Mouse (Mus musculus) kidney, adult 8-10 months (tissue): ENCODE measurements around the gene Acoxl.
A peak's percentile ranks its signal among the peaks of the same experiment; 100 is the strongest.

Source experiments
- DNase-seq, 2 experiments: peaks; one replicate each; pipeline ENCODE4 v3.0.0; 2022

Gene Acoxl

GRCm38 (mm10) chr2:127897718-127898117, 59.0 kb downstream of the Acoxl start:
- peak; percentile 6 to 28 for DNase-seq

GRCm38 (mm10) chr2:127904918-127905317, 66.2 kb downstream of the Acoxl start:
- no peak for DNase-seq

DNA sequence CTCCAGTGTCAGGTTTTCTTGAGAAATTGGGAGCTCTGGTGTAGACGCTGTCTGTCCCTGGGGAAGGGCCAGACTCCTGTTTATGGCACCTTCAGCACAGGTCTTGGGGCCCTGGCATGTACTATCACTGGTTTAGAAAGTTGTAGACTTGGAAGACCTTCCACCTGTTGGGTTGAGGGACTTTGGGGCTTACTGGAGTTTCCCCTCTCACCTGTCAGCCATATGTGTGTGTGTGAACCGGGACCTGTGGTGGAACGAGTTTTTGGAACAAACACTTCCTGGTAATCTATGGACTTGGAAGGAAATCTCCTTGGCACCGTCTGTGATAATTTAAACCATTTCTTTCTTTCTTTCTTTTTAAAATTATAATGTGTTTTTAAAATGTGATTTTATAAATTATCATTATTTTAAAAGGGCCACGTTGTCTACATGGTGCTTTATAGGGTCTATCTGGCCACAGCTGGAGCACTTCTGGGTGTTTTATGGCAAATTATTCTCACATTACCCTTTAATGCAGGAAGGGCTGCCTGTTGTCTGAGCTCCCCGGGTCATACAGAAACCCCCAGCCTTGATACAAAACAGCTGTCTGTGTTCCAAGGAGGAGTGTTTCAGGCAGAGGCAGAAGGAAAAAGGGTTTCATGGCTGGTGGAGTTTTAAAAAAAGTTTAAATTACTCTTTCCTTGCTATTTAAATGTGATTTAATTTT, 68.5 kb downstream of the Acoxl start:
- DNase-seq = no peak

DNA sequence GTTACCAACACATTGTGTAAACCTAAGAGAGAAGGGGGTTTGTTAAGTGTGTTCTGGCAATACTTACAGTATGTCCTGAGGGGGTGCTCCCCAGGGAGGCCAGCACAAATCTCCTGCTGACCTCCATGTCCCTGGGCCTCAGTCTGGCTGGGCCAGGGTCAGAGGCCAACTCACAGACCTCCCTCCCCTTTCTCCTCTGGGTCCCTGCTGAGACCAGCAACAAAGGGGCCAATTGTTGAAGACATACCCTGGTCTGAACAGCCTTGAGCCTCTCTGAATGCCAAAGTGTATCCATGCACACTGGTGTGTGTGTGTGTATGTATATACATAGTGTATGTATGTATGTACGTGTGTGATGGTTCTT, 69.0 kb downstream of the Acoxl start:
- DNase-seq = no peak

- DNase-seq = no peak
Observed at GRCm38 (mm10) chr2:127908881-127909280, 70.2 kb downstream of the Acoxl start.

DNA sequence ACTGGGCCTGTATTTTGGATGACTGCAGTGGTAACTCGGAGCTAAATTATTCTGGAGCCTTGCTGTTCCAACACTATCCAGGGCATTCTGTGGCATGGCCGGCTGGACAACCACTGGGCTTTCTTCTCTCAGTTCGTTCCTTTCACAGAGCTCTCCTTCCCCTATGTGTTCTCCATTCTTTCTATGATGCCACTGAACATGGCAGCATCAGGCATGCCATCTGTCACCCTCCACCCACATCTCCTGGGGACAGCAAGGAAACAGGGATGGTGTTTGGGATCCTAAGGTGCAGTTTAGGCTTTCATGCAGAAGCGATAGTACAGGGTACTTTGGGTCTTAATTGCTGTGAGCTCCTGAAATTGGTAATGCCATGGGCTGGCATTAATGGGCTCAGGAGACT, 71.1 kb downstream of the Acoxl start:
- no peak for DNase-seq

- no peak for DNase-seq
Observed at GRCm38 (mm10) chr2:127911579-127911978, 72.9 kb downstream of the Acoxl start.

DNA sequence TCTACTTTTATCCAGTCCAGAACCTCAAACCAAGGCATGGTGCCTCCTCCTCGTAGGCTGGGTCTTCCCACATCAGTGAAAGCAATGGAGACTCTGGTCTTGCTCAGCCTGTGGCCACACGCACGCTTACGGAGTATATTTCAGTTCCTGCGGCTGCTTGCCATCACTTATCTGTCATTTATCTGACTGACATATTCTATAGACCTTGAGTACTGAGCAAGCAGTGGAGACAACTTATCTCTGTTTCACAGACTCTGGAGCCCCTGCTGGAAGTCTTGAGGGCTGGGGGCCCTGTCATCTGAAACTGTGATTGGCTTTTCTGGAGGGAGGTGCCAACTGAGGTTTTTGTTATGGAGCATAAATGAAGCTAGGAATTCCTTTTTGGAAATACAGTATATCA, 75.4 kb downstream of the Acoxl start:
- DNase-seq = no peak

DNA sequence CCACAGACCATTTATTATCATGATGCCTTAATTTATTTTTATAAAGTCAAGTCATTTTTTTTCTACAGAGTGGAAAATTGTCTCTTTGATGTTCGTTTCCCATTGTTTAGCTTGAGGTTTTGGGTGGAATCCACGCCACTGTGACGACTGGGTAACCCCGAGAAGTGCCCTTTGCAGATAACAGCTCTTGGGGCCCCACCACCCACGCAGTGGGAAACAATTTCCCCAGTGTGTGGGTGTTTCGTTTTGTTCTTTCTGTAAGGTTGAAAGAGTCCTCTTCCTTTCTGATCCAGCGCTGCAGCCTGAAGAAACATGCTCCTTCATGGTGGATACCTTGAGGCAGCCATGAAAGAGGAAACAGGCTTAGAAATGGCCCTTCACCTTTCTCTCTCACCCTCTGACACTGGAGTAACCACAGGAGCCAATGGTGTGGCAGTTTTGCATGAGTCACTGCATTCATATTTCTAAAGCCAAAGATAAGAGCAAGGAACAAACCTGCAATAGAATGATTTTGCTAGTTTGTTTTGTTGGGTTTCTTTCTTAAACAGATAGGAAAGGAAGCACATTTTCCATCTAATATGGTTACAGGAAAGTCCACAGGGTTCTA, 78.2 kb downstream of the Acoxl start:
- no peak for DNase-seq

- no peak for DNase-seq
Observed at GRCm38 (mm10) chr2:127919740-127920139, 81.1 kb downstream of the Acoxl start.

- peak; percentile 13 to 26 for DNase-seq
Observed at GRCm38 (mm10) chr2:127922036-127922901, 83.6 kb downstream of the Acoxl start.

- no peak for DNase-seq
Observed at GRCm38 (mm10) chr2:127923077-127923680, 84.5 kb downstream of the Acoxl start.

GRCm38 (mm10) chr2:127926679-127927324, 88.1 kb downstream of the Acoxl start:
- DNase-seq = no peak

DNA sequence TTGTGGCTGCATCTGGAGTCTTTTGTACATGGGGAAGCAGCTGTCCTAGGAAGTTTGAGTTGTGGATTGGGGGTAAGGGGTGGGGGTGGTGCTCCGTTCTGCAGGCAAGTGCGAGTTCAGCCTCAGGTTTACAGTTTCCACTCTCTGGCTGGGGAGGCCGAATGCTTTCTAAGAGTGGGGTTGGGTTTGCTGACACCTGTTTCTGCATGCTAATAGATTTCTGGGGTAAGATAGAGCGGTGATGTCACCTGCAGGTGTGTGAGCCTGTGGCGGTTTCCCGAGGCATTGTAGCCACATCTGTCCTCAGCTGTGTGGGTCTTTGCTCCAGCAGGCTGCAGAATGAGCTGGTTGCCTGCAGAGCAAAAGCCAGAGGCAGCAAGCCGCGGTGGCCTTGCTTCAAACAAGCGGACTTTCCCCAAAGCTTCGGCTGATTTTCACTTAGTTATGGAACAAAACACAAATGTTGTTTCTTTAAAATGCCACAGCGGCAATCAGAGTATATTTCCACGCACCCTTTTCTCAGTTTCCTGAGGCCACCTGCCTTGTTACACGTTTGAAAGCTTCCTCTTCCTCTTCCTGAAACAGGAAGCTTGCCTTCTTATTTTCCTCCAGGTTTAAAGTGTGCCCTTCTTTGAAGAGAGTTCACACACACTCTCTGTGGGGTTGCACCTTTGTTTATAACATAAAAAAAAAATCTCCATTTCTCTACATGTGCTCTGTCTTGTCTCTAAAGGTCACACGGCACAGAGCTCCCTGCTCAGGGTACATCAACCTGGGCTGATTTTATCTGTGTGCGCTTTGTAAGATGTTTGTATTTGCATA, 89.0 kb downstream of the Acoxl start:
- no peak for DNase-seq

DNA sequence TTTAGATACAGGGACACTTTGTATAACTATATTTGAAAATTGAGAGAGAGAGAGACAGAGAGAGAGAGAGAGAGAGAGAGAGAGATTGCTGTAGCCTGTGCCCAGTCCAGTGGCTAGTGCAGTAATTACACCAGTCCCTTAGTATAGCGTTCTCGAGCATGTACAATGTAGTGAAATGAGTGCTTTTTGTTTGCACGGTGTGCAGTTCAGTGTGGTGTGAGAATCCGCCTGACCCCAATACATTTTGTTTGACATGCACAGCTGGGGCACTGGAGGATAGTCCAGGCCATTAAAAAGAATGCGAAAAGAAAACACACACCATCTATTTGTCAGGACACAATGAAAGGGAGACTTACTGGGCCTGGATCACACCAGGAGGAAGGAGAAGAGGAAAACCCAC, 89.6 kb downstream of the Acoxl start:
- DNase-seq = no peak

DNA sequence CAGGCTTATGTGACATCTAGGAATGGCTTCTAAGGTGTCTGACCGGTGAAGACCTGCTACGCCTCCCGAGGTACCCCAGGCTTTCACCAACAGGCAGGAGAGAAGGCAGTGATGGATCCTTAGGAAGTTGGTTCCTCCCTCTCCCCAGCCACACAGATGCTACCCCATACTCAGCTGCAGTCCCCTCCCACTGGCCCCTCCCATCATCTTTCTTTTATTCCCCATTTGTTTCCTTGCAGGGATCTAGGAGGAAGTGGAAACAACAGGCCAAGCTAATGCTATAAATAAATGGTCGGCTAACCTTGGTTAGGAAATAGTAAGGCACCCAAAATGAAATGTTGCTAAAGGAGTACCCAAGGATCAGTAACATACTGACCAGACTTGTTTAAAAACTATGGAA, 90.2 kb downstream of the Acoxl start:
- no peak for DNase-seq

DNA sequence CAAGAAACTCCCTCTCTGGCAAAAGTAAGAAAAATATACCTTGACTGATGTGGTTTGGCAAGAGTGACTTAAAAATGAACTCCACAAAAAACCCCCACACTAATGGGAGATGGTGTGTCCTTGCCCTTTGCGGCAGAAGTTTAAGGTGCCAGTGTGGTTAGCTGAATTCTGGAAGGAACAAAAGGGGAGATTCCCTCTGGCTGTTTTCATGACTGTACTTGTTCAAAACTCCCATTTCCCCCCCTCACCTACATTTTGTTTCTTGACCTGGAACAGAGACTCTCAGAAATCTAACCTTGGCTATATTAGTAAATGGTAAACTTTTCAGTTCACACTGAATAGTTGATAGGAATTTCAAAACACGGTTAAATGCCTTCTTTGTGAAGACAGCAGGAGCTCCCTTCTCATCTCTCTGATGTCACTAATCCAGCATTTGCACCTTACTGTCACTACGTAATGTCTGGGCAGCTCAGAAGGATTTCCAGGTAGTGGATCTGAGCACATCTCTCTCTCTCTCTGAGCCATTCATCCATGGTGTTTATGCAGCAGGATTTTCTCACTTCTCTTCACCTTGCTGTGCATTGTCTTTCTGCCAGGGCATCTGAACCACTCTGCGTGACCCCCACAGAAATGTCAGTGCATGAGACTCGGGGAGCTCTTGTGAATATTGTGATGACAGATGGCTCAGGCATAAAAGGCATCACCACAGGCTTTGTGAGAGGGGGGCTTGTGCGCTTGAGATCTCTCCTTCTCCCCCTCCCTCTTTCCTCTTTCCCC, 91.5 kb downstream of the Acoxl start:
- DNase-seq = no peak

- DNase-seq = no peak
Observed at GRCm38 (mm10) chr2:127931576-127931975, 92.9 kb downstream of the Acoxl start.

DNA sequence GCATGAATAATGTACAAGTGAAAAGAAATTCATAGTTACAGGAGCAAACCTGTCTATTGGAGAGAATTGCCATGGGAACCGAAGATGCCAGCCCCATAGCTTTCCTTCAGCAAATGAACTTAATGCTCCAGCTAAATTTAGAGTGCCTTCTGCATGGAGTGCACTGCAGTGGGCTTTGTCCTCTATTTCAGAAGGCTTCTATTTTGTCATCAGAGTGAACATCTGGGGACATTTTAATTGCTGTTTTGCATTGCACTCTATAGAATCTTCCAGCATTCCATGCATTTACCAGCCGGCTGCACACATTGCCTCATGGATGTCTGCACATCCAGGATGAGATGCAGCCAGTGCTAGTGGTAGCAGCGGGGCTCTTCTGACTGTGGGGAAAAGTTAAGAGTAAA, 94.9 kb downstream of the Acoxl start:
- no peak for DNase-seq

DNA sequence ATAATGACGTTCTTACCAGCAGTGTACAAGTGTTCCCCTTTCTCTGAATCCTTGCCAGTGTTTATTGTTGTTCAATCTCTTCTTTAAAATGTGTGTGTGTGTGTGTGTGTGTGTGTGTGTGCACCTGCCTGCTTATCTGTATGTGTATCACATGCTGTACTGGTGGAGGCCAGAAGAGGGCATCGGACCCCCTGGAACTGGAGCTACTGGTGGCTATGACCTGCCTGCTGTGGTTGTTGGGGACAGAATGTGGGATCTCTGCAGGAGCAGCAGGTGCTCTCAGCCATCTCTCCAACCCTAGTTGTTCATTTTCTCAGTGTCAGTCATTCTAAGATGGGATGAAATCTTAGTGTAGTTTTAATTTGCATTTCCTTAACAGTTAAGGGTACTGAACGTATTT, 98.4 kb downstream of the Acoxl start:
- no peak for DNase-seq

DNA sequence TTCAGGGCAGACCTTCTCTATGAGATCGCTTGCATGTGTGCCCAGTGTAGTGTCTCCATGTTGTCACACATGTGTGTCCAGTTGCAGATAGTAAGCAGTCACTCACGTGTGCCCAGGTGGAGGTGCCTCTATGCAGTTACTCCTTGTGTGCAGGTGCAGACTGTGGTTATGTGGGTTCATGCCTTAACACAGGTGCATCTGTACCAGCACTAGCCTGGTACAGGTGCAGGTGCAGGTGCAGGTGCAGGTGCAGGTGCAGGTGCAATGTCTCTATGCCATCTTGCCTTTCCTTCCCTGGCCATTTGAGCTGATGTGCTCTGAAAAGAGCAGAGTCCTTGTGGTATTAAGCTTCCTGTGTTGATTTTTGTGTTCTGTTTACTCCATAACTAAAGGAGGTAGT, 100.5 kb downstream of the Acoxl start:
- DNase-seq = no peak
